Mouse (Mus musculus) adrenal gland, postnatal 10 days (tissue): Measurements from ENCODE around the gene Shisa5. TPM values are rescaled to one million over a fixed set of nuclear protein-coding genes. Genes with fewer than 3 reads are reported as not detected.

Source experiments
- DNase-seq: peaks from one replicate; pipeline ENCODE4 v3.0.0; 2021; ENCODE audit warnings: mixed read lengths
- long read RNA-seq, 2 experiments: library from polyadenylated mRNA; stranded (forward); transcript quantifications; one replicate each; pipeline ENCODE4 v2.0.0; 2021
- total RNA-seq, 2 experiments: library from RNA; stranded (reverse); gene quantifications; 2 replicates each; pipeline ENCODE4 v1.2.3; 2021

Gene Shisa5
- 100 to 1,000 TPM; 107 to 113 TPM for total RNA-seq
- long read RNA-seq, experiment 1, transcript Shisa5-201 (6 exons, 1,834 nt) = major isoform, 32 of 93 reads
- long read RNA-seq, experiment 1, transcript Shisa5-203 (4 exons, 1,038 nt) = minor isoform, 21 of 93 reads
- long read RNA-seq, experiment 1, transcript Shisa5-202 (6 exons, 1,910 nt) = minor isoform, 14 of 93 reads
- long read RNA-seq, experiment 1, partial matches to known transcripts = 16 of 93 reads
- long read RNA-seq, experiment 1, other reads (novel, unspliced or antisense) = 9 of 93 reads
- long read RNA-seq, experiment 2, transcript Shisa5-203 (4 exons, 1,038 nt) = minor isoform, 15 of 77 reads
- long read RNA-seq, experiment 2, transcript Shisa5-201 (6 exons, 1,834 nt) = major isoform, 35 of 77 reads
- long read RNA-seq, experiment 2, transcript Shisa5-202 (6 exons, 1,910 nt) = minor isoform, 11 of 77 reads
- long read RNA-seq, experiment 2, transcript Shisa5-204 (5 exons, 843 nt) = minor isoform, 5 of 77 reads
- long read RNA-seq, experiment 2, partial matches to known transcripts = 2 of 77 reads
- long read RNA-seq, experiment 2, other reads (novel, unspliced or antisense) = 6 of 77 reads

- peak; percentile 90 for DNase-seq
Observed at GRCm38 (mm10) chr9:109038086-109038895, at the start of gene Shisa5. Shisa5 (plus strand) TSS chr9:109038565.

- peak; percentile 28 for DNase-seq
Observed at GRCm38 (mm10) chr9:108989802-108990461, 48.4 kb upstream of the Shisa5 start.

GRCm38 (mm10) chr9:108990462-108990820, 47.9 kb upstream of the Shisa5 start:
- no peak for DNase-seq

- peak; percentile 96 for DNase-seq
Observed at GRCm38 (mm10) chr9:108991428-108992084, 46.8 kb upstream of the Shisa5 start, which contains the start of gene Pfkfb4. Pfkfb4 (plus strand) TSS chr9:108991778.

- no peak for DNase-seq
Observed at GRCm38 (mm10) chr9:108992085-108992469, 46.3 kb upstream of the Shisa5 start.

GRCm38 (mm10) chr9:108992620-108993361, 45.6 kb upstream of the Shisa5 start:
- no peak for DNase-seq

- no peak for DNase-seq
Observed at GRCm38 (mm10) chr9:108996411-108996810, 42.0 kb upstream of the Shisa5 start.

GRCm38 (mm10) chr9:108998287-108999166, 39.8 kb upstream of the Shisa5 start:
- DNase-seq = no peak

- no peak for DNase-seq
Observed at GRCm38 (mm10) chr9:108999167-108999526, 39.2 kb upstream of the Shisa5 start.

GRCm38 (mm10) chr9:109000726-109001125, 37.6 kb upstream of the Shisa5 start:
- peak; percentile 77 for DNase-seq

- peak; percentile 74 for DNase-seq
Observed at GRCm38 (mm10) chr9:109003201-109003600, 35.2 kb upstream of the Shisa5 start.

GRCm38 (mm10) chr9:109007025-109007780, 31.2 kb upstream of the Shisa5 start:
- peak; percentile 51 for DNase-seq

GRCm38 (mm10) chr9:109008081-109008480, 30.3 kb upstream of the Shisa5 start:
- DNase-seq = no peak

GRCm38 (mm10) chr9:109008994-109009635, 29.2 kb upstream of the Shisa5 start:
- DNase-seq = no peak

- DNase-seq = peak; percentile 35
Observed at GRCm38 (mm10) chr9:109009636-109010315, 28.6 kb upstream of the Shisa5 start.

GRCm38 (mm10) chr9:109010316-109010690, 28.1 kb upstream of the Shisa5 start:
- no peak for DNase-seq

GRCm38 (mm10) chr9:109015397-109015796, 23.0 kb upstream of the Shisa5 start:
- DNase-seq = no peak

- no peak for DNase-seq
Observed at GRCm38 (mm10) chr9:109016973-109017604, 21.3 kb upstream of the Shisa5 start.
